Mouse (Mus musculus) midbrain, embryonic 15.5 days (tissue): ENCODE measurements around the gene Armh1. TPM values are rescaled to one million over a fixed set of nuclear protein-coding genes. Genes with fewer than 3 reads are reported as not detected.

Source experiments
- ATAC-seq: fragments of 200-750 bp; cut with Nextera tagmentation; replicated peaks from 2 replicates; pipeline ENCODE4 v1.8.0; 2017; ENCODE audit warnings: moderate TSS enrichment
- H3K27ac ChIP-seq: fragments of 300-500 bp; sonication (generic); 2 replicates; pipeline ENCODE4 v1.5.1; 2015; ENCODE audit warnings: mild to moderate bottlenecking, inconsistent platforms
- H3K27me3 ChIP-seq: fragments of 300-500 bp; sonication (generic); replicated peaks from 2 replicates; pipeline ENCODE4 v1.6.1; 2015; ENCODE audit warnings: inconsistent platforms
- H3K36me3 ChIP-seq: fragments of 300-500 bp; sonication (generic); replicated peaks from 2 replicates; pipeline ENCODE4 v1.6.1; 2015; ENCODE audit warnings: inconsistent platforms
- H3K4me1 ChIP-seq: fragments of 300-500 bp; sonication (generic); 2 replicates; pipeline ENCODE4 v1.6.1; 2015; ENCODE audit warnings: inconsistent platforms
- H3K4me2 ChIP-seq: fragments of 300-500 bp; sonication (generic); 2 replicates; pipeline ENCODE4 v1.6.1; 2015; ENCODE audit warnings: inconsistent platforms, mild to moderate bottlenecking, moderate library complexity
- H3K4me3 ChIP-seq: fragments of 300-500 bp; sonication (generic); 2 replicates; pipeline ENCODE4 v1.5.1; 2015; ENCODE audit warnings: mild to moderate bottlenecking, inconsistent platforms
- H3K9ac ChIP-seq: fragments of 300-500 bp; sonication (generic); 2 replicates; pipeline ENCODE4 v1.6.1; 2015; ENCODE audit warnings: mild to moderate bottlenecking, inconsistent platforms
- H3K9me3 ChIP-seq: fragments of 300-500 bp; sonication (generic); 2 replicates; pipeline ENCODE4 v1.6.1; 2016; ENCODE audit warnings: inconsistent platforms
- WGBS: fragments of 180-500 bp; shearing (Covaris S2); methylation state at CpG from one replicate; pipeline ENCODE4 v1.1.7; 2015; ENCODE audit warnings: mixed read lengths; 5-methylcytosine and 5-hydroxymethylcytosine counted together
- polyA plus RNA-seq: library from polyadenylated mRNA; unstranded; fragments of >200 nt; fragmentation: Nextera tagmentation; extraction: Ambion mirVana; gene quantifications from 2 replicates; pipeline ENCODE4 v1.2.1, GENCODE M21; 2015

The Armh1 gene
- polyA plus RNA-seq, 1 experiment from 2014 or later, result 1.8 TPM

GRCm38 (mm10) chr4:117234166-117234741, 17.7 kb downstream of the Armh1 start:
- H3K4me2 ChIP-seq, result no peak overlapping the region
- H3K9me3 ChIP-seq, result no peaks in the 10 kb centered on the region
- 77% methylated on average over 7 of the region's 7 CpGs for WGBS
- no peaks in the 10 kb centered on the region for H3K27me3 ChIP-seq
- H3K36me3 ChIP-seq, result no peaks in the 10 kb centered on the region
- H3K4me3 ChIP-seq, result no peak overlapping the region
- H3K9ac ChIP-seq, result no peak overlapping the region
- H3K27ac ChIP-seq, result no peak overlapping the region
- no peak for ATAC-seq
- H3K4me1 ChIP-seq, result no peaks in the 10 kb centered on the region

- Histone ChIP-seq H3K36me3 (no peaks in the 10 kb centered on the region), H3K27ac (no peak overlapping the region), H3K9ac (no peak overlapping the region), H3K9me3 (no peaks in the 10 kb centered on the region), H3K4me2 (no peak overlapping the region), H3K27me3 (no peaks in the 10 kb centered on the region), H3K4me3 (no peak overlapping the region), H3K4me1 (no peaks in the 10 kb centered on the region)
- no peak for ATAC-seq
- WGBS, result 86% methylated on average over 2 of the region's 2 CpGs
Measured at GRCm38 (mm10) chr4:117231208-117231607, 20.7 kb downstream of the Armh1 start.

DNA sequence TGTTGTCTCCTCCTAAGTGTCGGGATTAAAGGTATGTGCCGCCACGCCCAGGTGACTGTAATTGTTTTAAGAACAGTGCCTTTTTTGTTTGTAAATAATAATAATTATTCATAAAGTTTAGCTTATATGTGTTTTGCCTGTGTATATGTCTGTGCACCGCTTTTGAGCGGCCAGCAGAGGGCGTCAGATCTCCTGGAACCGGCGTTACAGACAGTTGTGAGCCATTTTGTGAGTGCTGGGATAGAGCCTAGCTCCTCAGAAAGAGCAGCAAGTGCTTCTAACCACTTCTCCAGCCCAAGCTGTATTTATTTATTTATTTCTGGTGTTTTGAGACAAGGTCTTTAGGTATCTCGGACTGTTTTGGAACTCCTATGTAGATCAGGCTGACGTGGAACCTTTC, 21.6 kb downstream of the Armh1 start:
- Histone ChIP-seq H3K27ac (no peak overlapping the region), H3K27me3 (no peaks in the 10 kb centered on the region), H3K4me1 (no peaks in the 10 kb centered on the region), H3K4me2 (no peak overlapping the region), H3K9ac (no peak overlapping the region), H3K9me3 (no peaks in the 10 kb centered on the region), H3K36me3 (no peaks in the 10 kb centered on the region), H3K4me3 (no peak overlapping the region)
- no peak for ATAC-seq
- WGBS, result 47% methylated on average over 10 of the region's 10 CpGs

DNA sequence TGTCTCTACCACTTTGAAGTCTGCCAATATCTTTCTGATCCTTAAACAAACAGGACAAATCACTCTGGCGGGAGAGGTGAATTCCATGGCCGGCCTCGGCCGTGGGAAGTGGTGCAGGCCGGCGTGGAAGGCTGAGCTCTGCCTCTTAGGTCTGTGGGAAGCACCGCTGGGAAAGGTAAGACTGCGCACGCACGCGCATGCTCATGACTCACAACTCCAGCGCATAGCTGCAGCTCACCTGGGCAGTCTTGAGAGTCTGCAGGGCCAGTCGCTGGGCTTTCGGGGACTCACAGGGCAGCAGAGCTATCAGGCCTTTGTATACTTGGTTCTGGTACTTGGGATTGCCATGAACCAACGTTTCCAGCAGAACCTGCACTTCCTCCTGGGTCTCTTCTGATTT, 22.3 kb downstream of the Armh1 start:
- Histone ChIP-seq H3K4me1 (no peaks in the 10 kb centered on the region), H3K9ac (no peak overlapping the region), H3K27ac (no peak overlapping the region), H3K27me3 (no peaks in the 10 kb centered on the region), H3K36me3 (no peaks in the 10 kb centered on the region), H3K4me2 (no peak overlapping the region), H3K4me3 (no peak overlapping the region), H3K9me3 (no peaks in the 10 kb centered on the region)
- no peak for ATAC-seq
- 76% methylated on average over 15 of the region's 15 CpGs for WGBS

DNA sequence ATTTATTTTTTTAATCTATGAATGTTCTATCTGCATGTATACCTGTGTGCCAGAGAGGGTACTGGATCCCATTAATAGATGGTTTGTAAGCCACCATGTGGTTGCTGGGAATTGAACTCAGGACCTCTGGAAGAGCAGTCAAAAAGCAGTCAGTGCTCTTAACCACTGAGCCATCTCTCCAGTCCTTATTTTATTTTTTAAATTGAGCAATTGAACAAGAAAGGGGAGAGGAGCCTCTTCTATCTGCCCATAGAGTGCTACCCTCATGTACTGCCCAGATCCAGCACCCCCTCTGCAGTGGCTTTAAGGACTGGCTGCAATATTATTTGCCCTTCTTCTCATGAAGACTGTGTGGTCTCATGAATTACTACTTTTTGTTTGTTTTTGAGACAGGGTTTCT, 26.7 kb downstream of the Armh1 start:
- no peaks in the 10 kb centered on the region for H3K9me3 ChIP-seq
- no peak for ATAC-seq
- no peak overlapping the region for H3K4me3 ChIP-seq
- H3K36me3 ChIP-seq, result no peaks in the 10 kb centered on the region
- H3K27ac ChIP-seq, result no peak overlapping the region
- no peak overlapping the region for H3K9ac ChIP-seq
- H3K4me2 ChIP-seq, result no peak overlapping the region
- no peaks in the 10 kb centered on the region for H3K27me3 ChIP-seq
- no peaks in the 10 kb centered on the region for H3K4me1 ChIP-seq

DNA sequence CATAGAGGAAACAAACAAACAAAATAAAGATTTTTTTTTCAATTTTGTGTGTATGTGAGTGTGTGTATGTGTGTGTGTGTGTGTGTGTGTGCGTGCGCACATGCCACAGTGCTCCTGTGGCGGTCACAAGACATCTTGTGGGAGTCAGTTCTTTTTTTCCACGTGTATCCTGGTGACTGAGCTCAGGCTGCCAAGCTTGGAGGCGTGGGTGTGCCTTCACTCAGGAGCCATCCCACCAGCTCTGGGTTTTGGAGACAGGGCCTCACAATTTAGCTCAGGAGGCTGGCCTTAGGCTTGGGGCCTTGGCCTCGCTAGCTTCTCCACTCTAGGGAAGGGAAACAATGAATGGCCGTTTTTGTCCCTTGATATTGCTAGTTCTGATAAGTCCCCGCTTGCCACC, 27.8 kb downstream of the Armh1 start:
- no peaks in the 10 kb centered on the region for H3K36me3 ChIP-seq
- 75% methylated on average over 8 of the region's 8 CpGs for WGBS
- no peaks in the 10 kb centered on the region for H3K4me1 ChIP-seq
- ATAC-seq, result no peak
- no peak overlapping the region for H3K4me2 ChIP-seq
- H3K4me3 ChIP-seq, result no peak overlapping the region
- no peak overlapping the region for H3K27ac ChIP-seq
- H3K9ac ChIP-seq, result no peak overlapping the region
- H3K27me3 ChIP-seq, result no peaks in the 10 kb centered on the region
- H3K9me3 ChIP-seq, result no peaks in the 10 kb centered on the region

GRCm38 (mm10) chr4:117223001-117223400, 28.9 kb downstream of the Armh1 start:
- Histone ChIP-seq H3K9me3 (no peaks in the 10 kb centered on the region), H3K27me3 (no peaks in the 10 kb centered on the region), H3K4me2 (no peak overlapping the region), H3K9ac (no peak overlapping the region), H3K36me3 (no peaks in the 10 kb centered on the region), H3K4me3 (no peak overlapping the region), H3K4me1 (no peaks in the 10 kb centered on the region), H3K27ac (no peak overlapping the region)
- WGBS, result 63% methylated on average over 5 of the region's 5 CpGs
- no peak for ATAC-seq

- no peaks in the 10 kb centered on the region for H3K27me3 ChIP-seq
- no peak for ATAC-seq
- H3K4me3 ChIP-seq, result no peak overlapping the region
- H3K4me1 ChIP-seq, result no peaks in the 10 kb centered on the region
- H3K27ac ChIP-seq, result no peak overlapping the region
- WGBS, result 87% methylated on average over 9 of the region's 9 CpGs
- H3K9ac ChIP-seq, result no peak overlapping the region
- H3K36me3 ChIP-seq, result no peaks in the 10 kb centered on the region
- no peak overlapping the region for H3K4me2 ChIP-seq
- no peaks in the 10 kb centered on the region for H3K9me3 ChIP-seq
Measured at GRCm38 (mm10) chr4:117221836-117222235, 30.1 kb downstream of the Armh1 start.

GRCm38 (mm10) chr4:117220741-117221515, 31.0 kb downstream of the Armh1 start:
- H3K27ac ChIP-seq, result no peak overlapping the region
- WGBS, result 83% methylated on average over 9 of the region's 9 CpGs
- H3K4me3 ChIP-seq, result no peak overlapping the region
- no peaks in the 10 kb centered on the region for H3K9me3 ChIP-seq
- ATAC-seq, result no peak
- no peaks in the 10 kb centered on the region for H3K4me1 ChIP-seq
- H3K9ac ChIP-seq, result no peak overlapping the region
- H3K27me3 ChIP-seq, result no peaks in the 10 kb centered on the region
- H3K4me2 ChIP-seq, result no peak overlapping the region
- no peaks in the 10 kb centered on the region for H3K36me3 ChIP-seq

GRCm38 (mm10) chr4:117218517-117219219, 33.3 kb downstream of the Armh1 start:
- H3K4me3 ChIP-seq, result no peak overlapping the region
- H3K27me3 ChIP-seq, result no peaks in the 10 kb centered on the region
- ATAC-seq, result 0 out of 2 replicates have a peak, but pooled peaks have one; percentile 45
- WGBS, result 38% methylated on average over 10 of the region's 10 CpGs
- no peak overlapping the region for H3K27ac ChIP-seq
- no peaks in the 10 kb centered on the region for H3K9me3 ChIP-seq
- H3K4me2 ChIP-seq, result no peak overlapping the region
- no peaks in the 10 kb centered on the region for H3K4me1 ChIP-seq
- H3K36me3 ChIP-seq, result no peaks in the 10 kb centered on the region
- H3K9ac ChIP-seq, result no peak overlapping the region

DNA sequence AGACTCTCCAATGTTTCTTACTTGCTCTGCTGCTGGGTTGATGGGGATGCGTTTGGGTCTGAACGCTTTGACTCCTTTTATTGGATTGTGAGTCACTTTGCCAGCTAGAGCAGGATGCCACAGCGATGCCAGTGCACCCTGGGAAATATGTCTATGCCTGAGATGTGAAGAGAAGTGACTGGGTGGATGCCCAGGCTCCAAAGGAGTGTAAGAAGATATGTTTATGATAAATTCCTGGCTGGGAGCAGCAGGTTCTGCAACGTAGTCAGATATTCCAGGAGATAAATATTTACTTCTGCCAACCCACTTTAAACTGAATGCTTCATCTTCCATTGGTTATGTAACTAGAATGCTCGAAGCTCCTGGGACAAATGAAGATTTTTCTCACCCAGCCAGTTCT, 34.9 kb downstream of the Armh1 start:
- Histone ChIP-seq H3K9ac (no peak overlapping the region), H3K9me3 (no peaks in the 10 kb centered on the region), H3K4me2 (no peak overlapping the region), H3K27me3 (no peaks in the 10 kb centered on the region), H3K36me3 (no peaks in the 10 kb centered on the region), H3K27ac (no peak overlapping the region), H3K4me1 (no peaks in the 10 kb centered on the region), H3K4me3 (no peak overlapping the region)
- WGBS, result 71% methylated on average over 5 of the region's 5 CpGs
- ATAC-seq, result no peak

DNA sequence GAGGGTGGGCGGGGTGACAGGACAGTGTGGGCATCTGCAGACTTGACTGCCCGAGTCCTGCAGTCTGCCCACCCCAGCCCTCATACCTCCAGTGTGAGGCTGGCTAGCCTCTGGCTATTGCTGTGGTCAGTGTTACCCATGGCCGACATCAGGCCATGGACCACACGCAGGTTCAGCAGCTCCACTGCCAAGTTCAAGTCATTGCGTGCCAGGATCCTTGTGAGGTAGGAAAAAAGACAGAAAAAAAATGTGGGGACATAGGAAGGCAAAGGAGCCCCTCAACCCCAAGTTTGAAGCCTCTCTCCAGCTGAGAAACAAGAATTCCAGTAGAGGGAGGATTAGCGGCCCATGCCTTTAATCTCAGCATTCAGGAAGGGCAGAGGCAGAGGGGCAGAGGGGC, 37.7 kb downstream of the Armh1 start:
- no peak overlapping the region for H3K27ac ChIP-seq
- H3K4me3 ChIP-seq, result no peak overlapping the region
- no peak overlapping the region for H3K9ac ChIP-seq
- H3K36me3 ChIP-seq, result no peaks in the 10 kb centered on the region
- 79% methylated on average over 6 of the region's 6 CpGs for WGBS
- ATAC-seq, result no peak
- H3K4me2 ChIP-seq, result no peak overlapping the region
- H3K4me1 ChIP-seq, result no peaks in the 10 kb centered on the region
- H3K27me3 ChIP-seq, result no peaks in the 10 kb centered on the region
- H3K9me3 ChIP-seq, result no peaks in the 10 kb centered on the region
